ENCODE assay signal across 9 mouse cellular contexts in genomic region chr14:23015321-23016067, GRCm38 (mm10).
DNase-seq lines count a peak whose midpoint lies in the region; ATAC-seq lines count a peak whose summit lies in the region.
"Had no signal": no experiment of that assay in that cellular context is flagged by ENCODE, and none has a peak within 500 bp of the region (broad histone marks: within the 10 kb centered on the region; RNA-seq: fewer than 3 reads in every experiment).

No protein-coding gene starts in this region.

- no peaks in the 10 kb centered on the region for H3K27me3 ChIP-seq in kidney, embryonic 16.5 days (ENCODE audit: insufficient read depth, low read length)
- H3K27me3 ChIP-seq in embryonic facial prominence, embryonic 11.5 days (ENCODE audit: control insufficient read depth, insufficient read depth, low read length): no peaks in the 10 kb centered on the region
- H3K27me3 ChIP-seq in hindbrain, embryonic 16.5 days (replicated peaks; ENCODE audit: control insufficient read depth, insufficient read depth, low read length): no peaks in the 10 kb centered on the region
- H3K27me3 ChIP-seq: liver, embryonic 15.5 days had no signal

- peak; percentile 49; the same call in 1 of the 2 replicates for ATAC-seq in kidney, embryonic 16.5 days (ENCODE audit: low FRiP score, low TSS enrichment)
- ATAC-seq in embryonic facial prominence, embryonic 11.5 days (replicated peaks; ENCODE audit: insufficient number of reproducible peaks, low FRiP score, low TSS enrichment, low read depth): no peak
- ATAC-seq in hindbrain, embryonic 16.5 days: peak; percentile 75

- H3K9ac ChIP-seq in kidney, embryonic 16.5 days (replicated peaks; ENCODE audit: low read length): no peak overlapping the region
- H3K9ac ChIP-seq in embryonic facial prominence, embryonic 11.5 days (replicated peaks; ENCODE audit: low read length): no peak overlapping the region
- H3K9ac ChIP-seq in hindbrain, embryonic 16.5 days (ENCODE audit: low read depth, low read length): no peak overlapping the region; the same call in 1 of the 2 replicates
- H3K9ac ChIP-seq: liver, embryonic 15.5 days had no signal

- H3K4me2 ChIP-seq in kidney, embryonic 16.5 days (replicated peaks; ENCODE audit: low read depth, low read length): peak overlapping the region; percentile 23; the same call in 1 of the 2 replicates
- H3K4me2 ChIP-seq in embryonic facial prominence, embryonic 11.5 days (ENCODE audit: low read depth, low read length): no peak overlapping the region
- H3K4me2 ChIP-seq in hindbrain, embryonic 16.5 days (ENCODE audit: low read length): peak overlapping the region; percentile 29
- H3K4me2 ChIP-seq: liver, embryonic 15.5 days had no signal

- H3K27ac ChIP-seq in kidney, embryonic 16.5 days (ENCODE audit: low read length): peak overlapping the region; percentile 86
- H3K27ac ChIP-seq in embryonic facial prominence, embryonic 11.5 days (replicated peaks; ENCODE audit: low read depth, low read length): no peak overlapping the region
- H3K27ac ChIP-seq in hindbrain, embryonic 16.5 days (ENCODE audit: low read depth, low read length): peak overlapping the region; percentile 59; the same call in 1 of the 2 replicates
- H3K27ac ChIP-seq: liver, embryonic 15.5 days had no signal

- WGBS in kidney, embryonic 16.5 days: 20% methylated on average over 16 of the region's 16 CpGs
- 62% methylated on average over 16 of the region's 16 CpGs for WGBS in embryonic facial prominence, embryonic 11.5 days
- 29% methylated on average over 16 of the region's 16 CpGs for WGBS in hindbrain, embryonic 16.5 days

- no peaks in the 10 kb centered on the region for H3K9me3 ChIP-seq in kidney, embryonic 16.5 days (ENCODE audit: low read length)
- H3K9me3 ChIP-seq in embryonic facial prominence, embryonic 11.5 days (replicated peaks; ENCODE audit: control insufficient read depth, low read length): no peaks in the 10 kb centered on the region
- no peaks in the 10 kb centered on the region for H3K9me3 ChIP-seq in hindbrain, embryonic 16.5 days (ENCODE audit: control insufficient read depth, low read length)
- H3K9me3 ChIP-seq: liver, embryonic 15.5 days had no signal

- no peak overlapping the region for H3K4me3 ChIP-seq in kidney, embryonic 16.5 days (ENCODE audit: low read length)
- no peak overlapping the region for H3K4me3 ChIP-seq in embryonic facial prominence, embryonic 11.5 days (ENCODE audit: low read depth, low read length)
- no peak overlapping the region for H3K4me3 ChIP-seq in hindbrain, embryonic 16.5 days (ENCODE audit: low read length)
- H3K4me3 ChIP-seq: liver, embryonic 15.5 days had no signal

- no peak for DNase-seq in kidney, postnatal 36 days
- DNase-seq in embryonic facial prominence, embryonic 11.5 days (ENCODE audit: low spot score): peak; percentile 22
- DNase-seq in neural tube, embryonic 10.5 days (ENCODE audit: extremely low spot score, low spot score): peak; percentile 45
- DNase-seq in adrenal gland, adult (ENCODE audit: inconsistent age in 2 of 2, low spot score in 1 of 2): no peak
- no peak for DNase-seq in adrenal gland, adult 8-10 months
- DNase-seq in urinary bladder, adult 18-20 months (ENCODE audit: low spot score in 2 of 2): no peak

- peaks cover 19% of the 10 kb centered on the region for H3K4me1 ChIP-seq in kidney, embryonic 16.5 days (ENCODE audit: insufficient read depth, low read length)
- no peaks in the 10 kb centered on the region; the same call in none of the 2 replicates for H3K4me1 ChIP-seq in embryonic facial prominence, embryonic 11.5 days (ENCODE audit: control insufficient read depth, insufficient read depth, low read length)
- H3K4me1 ChIP-seq in hindbrain, embryonic 16.5 days (ENCODE audit: control insufficient read depth, insufficient read depth, low read depth, low read length): peaks cover 15% of the 10 kb centered on the region
- H3K4me1 ChIP-seq: liver, embryonic 15.5 days had no signal

- no peaks in the 10 kb centered on the region for H3K36me3 ChIP-seq in kidney, embryonic 16.5 days (ENCODE audit: insufficient read depth, low read length)
- H3K36me3 ChIP-seq in embryonic facial prominence, embryonic 11.5 days (replicated peaks; ENCODE audit: control insufficient read depth, insufficient read depth, low read depth, low read length): no peaks in the 10 kb centered on the region
- H3K36me3 ChIP-seq in hindbrain, embryonic 16.5 days (ENCODE audit: control insufficient read depth, insufficient read depth, low read length): no peaks in the 10 kb centered on the region
- H3K36me3 ChIP-seq: liver, embryonic 15.5 days had no signal

Comparison
In these comparisons a context has a peak if more than half of its experiments do, and no peak if none do; other contexts are left out.
1. DNase-seq: peak in embryonic facial prominence, embryonic 11.5 days (single experiment) and neural tube, embryonic 10.5 days (single experiment); none in kidney, postnatal 36 days (0 of 2), adrenal gland, adult (0 of 2), adrenal gland, adult 8-10 months (single experiment) and urinary bladder, adult 18-20 months (0 of 2).